In the genomic region with DNA sequence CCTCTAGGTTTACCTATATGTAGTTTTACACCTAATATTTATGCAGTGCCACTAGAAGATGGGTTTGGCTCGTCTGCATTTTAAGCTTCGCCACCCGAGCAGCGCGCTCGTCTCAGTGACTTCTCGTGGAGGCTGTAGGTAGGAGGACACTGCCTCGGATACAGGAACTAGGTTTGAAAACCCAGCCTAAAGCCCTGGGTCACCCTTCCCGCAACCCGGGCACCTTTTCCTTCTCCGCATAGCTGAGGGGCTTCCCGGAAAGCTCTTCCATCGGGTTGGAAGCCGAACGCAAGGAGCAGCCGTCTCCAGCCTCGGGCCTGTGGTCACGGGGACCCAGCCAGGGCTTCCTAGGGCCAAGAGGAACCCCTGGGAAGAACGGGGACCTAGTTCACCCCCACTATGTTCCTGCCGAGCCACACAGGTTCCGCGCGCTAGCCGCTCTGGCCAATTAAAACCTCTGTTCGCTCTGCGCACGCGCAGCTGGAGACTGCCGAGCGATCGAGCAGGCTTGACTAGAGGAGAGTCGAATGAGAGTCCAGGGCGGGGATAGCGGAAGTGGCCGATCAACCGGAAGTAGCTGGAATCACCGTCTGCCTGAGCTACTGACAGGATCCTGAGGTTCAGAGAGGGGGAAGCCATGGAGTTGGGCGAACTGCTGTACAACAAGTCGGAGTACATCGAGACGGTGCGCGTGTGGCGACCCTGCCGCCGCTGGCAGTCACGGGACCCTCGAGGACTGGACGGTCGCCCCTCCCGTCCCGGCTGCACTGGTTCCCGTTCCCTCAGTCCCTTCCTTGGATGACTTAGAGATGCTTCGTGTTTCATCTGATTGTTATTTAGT, we compare ENCODE assay signal across 8 mouse cellular contexts. TPM values are rescaled to one million over a fixed set of nuclear protein-coding genes. Genes with fewer than 3 reads are reported as not detected.
DNase-seq lines count a peak whose midpoint lies in the region; ATAC-seq lines count a peak whose summit lies in the region.

Palb2 (minus strand) TSS at position 489 of the 841 bp plus-strand sequence.
Dctn5 (plus strand) TSS at position 545 of the 841 bp plus-strand sequence.

- peaks cover 13% of the 10 kb centered on the region for H3K4me1 ChIP-seq in hindbrain, embryonic 15.5 days (replicated peaks)

- peak within 1 kb of the TSS; percentile 91 for H3K4me2 ChIP-seq in hindbrain, embryonic 15.5 days

- peak; percentile 98 for DNase-seq in T-cell, adult 2 months (ENCODE audit: low spot score)
- peak; percentile 99 to 100 for DNase-seq in cerebellum, postnatal 36 days
- peak; percentile 99 for DNase-seq in frontal cortex, postnatal 36 days (ENCODE audit: low spot score in 2 of 2)
- DNase-seq in left cerebral cortex, adult 11 months (ENCODE audit: low spot score) = peak; percentile 95
- peak; percentile 98 to 99 for DNase-seq in lung, postnatal 4 days
- DNase-seq in retina, postnatal 7 days (ENCODE audit: low read depth, low spot score) = peak; percentile 98
- peak; percentile 97 for DNase-seq in urinary bladder, adult 2 months (ENCODE audit: low spot score)

- H3K4me3 ChIP-seq in hindbrain, embryonic 15.5 days = peak within 1 kb of the TSS; percentile 91

- no peaks in the 10 kb centered on the region for H3K9me3 ChIP-seq in hindbrain, embryonic 15.5 days

- peak within 1 kb of the TSS; percentile 81 for H3K27ac ChIP-seq in hindbrain, embryonic 15.5 days (replicated peaks)

- H3K36me3 ChIP-seq in hindbrain, embryonic 15.5 days = peaks cover 24% of the 10 kb centered on the region

- no peaks in the 10 kb centered on the region for H3K27me3 ChIP-seq in hindbrain, embryonic 15.5 days

- peak; percentile 97 for ATAC-seq in hindbrain, embryonic 15.5 days (ENCODE audit: low FRiP score, low read depth)

- H3K9ac ChIP-seq in hindbrain, embryonic 15.5 days = peak within 1 kb of the TSS; percentile 84

- WGBS in hindbrain, embryonic 15.5 days = under 1% methylated on average over 54 of the region's 54 CpGs

RNA-seq across cellular contexts. Expression of gene Palb2, which starts in this region (rescaled TPM):
- 5.4 and 6.1 TPM in 2 replicates for polyA plus RNA-seq in hindbrain, embryonic 15.5 days (2015; fragmentation: Nextera tagmentation; extraction: Ambion mirVana)
- polyA plus RNA-seq in urinary bladder, adult 2 months (2012; rRNA removed) = 2.1 and 2.4 TPM in 2 replicates

RNA-seq across cellular contexts. Expression of gene Dctn5, which starts in this region (rescaled TPM):
- 154 and 157 TPM in 2 replicates for polyA plus RNA-seq in hindbrain, embryonic 15.5 days (2015; fragmentation: Nextera tagmentation; extraction: Ambion mirVana)
- 71.2 and 84.0 TPM in 2 replicates for polyA plus RNA-seq in urinary bladder, adult 2 months (2012; rRNA removed)

Comparison
In these comparisons a context has a peak if more than half of its experiments do, and no peak if none do; other contexts are left out.
1. Peak in every context shown above with its lines: DNase-seq, ATAC-seq, H3K4me3 ChIP-seq and H3K27ac ChIP-seq.